Mouse (Mus musculus): ENCODE data around the gene Dlx4.
A peak's percentile ranks its signal among the peaks of the same experiment; 100 is the strongest.

Gene Dlx4

GRCm38 (mm10) chr11:95126272-95127245 lies 19.5 kb downstream of the Dlx4 start:
- Histone ChIP-seq H3K36me3 (ENCODE audit: control insufficient read depth, insufficient read depth, low read length, poor library complexity, severe bottlenecking) (no peaks in the 10 kb centered on the region), H3K27me3 (ENCODE audit: control insufficient read depth, insufficient read depth, low read length, poor library complexity, severe bottlenecking) (no peaks in the 10 kb centered on the region)
- DNase-seq (ENCODE audit: low read depth, low spot score), result no peak

- Histone ChIP-seq H3K36me3 (ENCODE audit: control insufficient read depth, insufficient read depth, low read length, poor library complexity, severe bottlenecking) (no peaks in the 10 kb centered on the region), H3K27me3 (ENCODE audit: control insufficient read depth, insufficient read depth, low read length, poor library complexity, severe bottlenecking) (no peaks in the 10 kb centered on the region; the same call in 1 of the 2 replicates)
- no peak for DNase-seq (ENCODE audit: low read depth, low spot score)
Measured at GRCm38 (mm10) chr11:95125366-95125948, 20.6 kb downstream of the Dlx4 start.

- no peak for DNase-seq (ENCODE audit: low read depth, low spot score)
- Histone ChIP-seq H3K27me3 (ENCODE audit: control insufficient read depth, insufficient read depth, low read length, poor library complexity, severe bottlenecking) (no peaks in the 10 kb centered on the region; the same call in 1 of the 2 replicates), H3K36me3 (ENCODE audit: control insufficient read depth, insufficient read depth, low read length, poor library complexity, severe bottlenecking) (no peaks in the 10 kb centered on the region)
Measured at GRCm38 (mm10) chr11:95122100-95122489, 24.0 kb downstream of the Dlx4 start.

- no peak for DNase-seq (ENCODE audit: low read depth, low spot score)
Measured at GRCm38 (mm10) chr11:95121161-95122099, 24.6 kb downstream of the Dlx4 start.

GRCm38 (mm10) chr11:95120633-95121020 lies 25.4 kb downstream of the Dlx4 start:
- Histone ChIP-seq H3K36me3 (ENCODE audit: control insufficient read depth, insufficient read depth, low read length, poor library complexity, severe bottlenecking) (no peaks in the 10 kb centered on the region), H3K27me3 (ENCODE audit: control insufficient read depth, insufficient read depth, low read length, poor library complexity, severe bottlenecking) (no peaks in the 10 kb centered on the region; the same call in 1 of the 2 replicates)
- DNase-seq (ENCODE audit: low read depth, low spot score), result no peak

More at GRCm38 (mm10) chr11:95121161-95122099, 24.6 kb downstream of the Dlx4 start:
- no peaks in the 10 kb centered on the region for H3K36me3 ChIP-seq (ENCODE audit: control insufficient read depth, insufficient read depth, low read length, poor library complexity, severe bottlenecking)
- H3K27me3 ChIP-seq (ENCODE audit: control insufficient read depth, insufficient read depth, low read length, poor library complexity, severe bottlenecking), result no peaks in the 10 kb centered on the region; the same call in 1 of the 2 replicates

GRCm38 (mm10) chr11:95119990-95120632 lies 26.0 kb downstream of the Dlx4 start, which contains the start of gene Dlx3:
Dlx3 (plus strand) TSS chr11:95120119.
- DNase-seq (ENCODE audit: low read depth, low spot score), result no peak
- Histone ChIP-seq H3K36me3 (ENCODE audit: control insufficient read depth, insufficient read depth, low read length, poor library complexity, severe bottlenecking) (no peaks in the 10 kb centered on the region), H3K27me3 (ENCODE audit: control insufficient read depth, insufficient read depth, low read length, poor library complexity, severe bottlenecking) (no peaks in the 10 kb centered on the region; the same call in 1 of the 2 replicates)

GRCm38 (mm10) chr11:95118505-95118904 lies 27.6 kb downstream of the Dlx4 start:
- Histone ChIP-seq H3K36me3 (ENCODE audit: control insufficient read depth, insufficient read depth, low read length, poor library complexity, severe bottlenecking) (no peaks in the 10 kb centered on the region), H3K27me3 (ENCODE audit: control insufficient read depth, insufficient read depth, low read length, poor library complexity, severe bottlenecking) (no peaks in the 10 kb centered on the region; the same call in 1 of the 2 replicates)
- DNase-seq (ENCODE audit: low read depth, low spot score), result peak; percentile 43

GRCm38 (mm10) chr11:95117030-95117429 lies 29.0 kb downstream of the Dlx4 start:
- DNase-seq (ENCODE audit: low read depth, low spot score), result peak; percentile 80
- Histone ChIP-seq H3K36me3 (ENCODE audit: control insufficient read depth, insufficient read depth, low read length, poor library complexity, severe bottlenecking) (no peaks in the 10 kb centered on the region), H3K27me3 (ENCODE audit: control insufficient read depth, insufficient read depth, low read length, poor library complexity, severe bottlenecking) (no peaks in the 10 kb centered on the region; the same call in 1 of the 2 replicates)

GRCm38 (mm10) chr11:95110081-95110480 lies 36.0 kb downstream of the Dlx4 start:
- no peaks in the 10 kb centered on the region for H3K36me3 ChIP-seq (ENCODE audit: control insufficient read depth, insufficient read depth, low read length, poor library complexity, severe bottlenecking)
- H3K27me3 ChIP-seq (ENCODE audit: control insufficient read depth, insufficient read depth, low read length, poor library complexity, severe bottlenecking), result no peaks in the 10 kb centered on the region; the same call in 1 of the 2 replicates
- no peak for DNase-seq (ENCODE audit: low read depth, low spot score)

- H3K36me3 ChIP-seq (ENCODE audit: control insufficient read depth, insufficient read depth, low read length, poor library complexity, severe bottlenecking), result no peaks in the 10 kb centered on the region
- no peak for DNase-seq (ENCODE audit: low read depth, low spot score)
- H3K27me3 ChIP-seq (ENCODE audit: control insufficient read depth, insufficient read depth, low read length, poor library complexity, severe bottlenecking), result no peaks in the 10 kb centered on the region; the same call in 1 of the 2 replicates
Measured at GRCm38 (mm10) chr11:95109000-95109399, 37.1 kb downstream of the Dlx4 start.

- Histone ChIP-seq H3K36me3 (ENCODE audit: control insufficient read depth, insufficient read depth, low read length, poor library complexity, severe bottlenecking) (no peaks in the 10 kb centered on the region), H3K27me3 (ENCODE audit: control insufficient read depth, insufficient read depth, low read length, poor library complexity, severe bottlenecking) (no peaks in the 10 kb centered on the region; the same call in 1 of the 2 replicates)
- peak; percentile 69 for DNase-seq (ENCODE audit: low read depth, low spot score)
Measured at GRCm38 (mm10) chr11:95106440-95107236, 39.4 kb downstream of the Dlx4 start.

GRCm38 (mm10) chr11:95105274-95105874 lies 40.7 kb downstream of the Dlx4 start:
- Histone ChIP-seq H3K36me3 (ENCODE audit: control insufficient read depth, insufficient read depth, low read length, poor library complexity, severe bottlenecking) (no peaks in the 10 kb centered on the region), H3K27me3 (ENCODE audit: control insufficient read depth, insufficient read depth, low read length, poor library complexity, severe bottlenecking) (no peaks in the 10 kb centered on the region; the same call in 1 of the 2 replicates)
- DNase-seq (ENCODE audit: low read depth, low spot score), result no peak

- H3K27me3 ChIP-seq (ENCODE audit: control insufficient read depth, insufficient read depth, low read length, poor library complexity, severe bottlenecking), result no peaks in the 10 kb centered on the region; the same call in 1 of the 2 replicates
- DNase-seq (ENCODE audit: low read depth, low spot score), result no peak
- H3K36me3 ChIP-seq (ENCODE audit: control insufficient read depth, insufficient read depth, low read length, poor library complexity, severe bottlenecking), result no peaks in the 10 kb centered on the region
Measured at GRCm38 (mm10) chr11:95104266-95104665, 41.8 kb downstream of the Dlx4 start.
